Mouse (Mus musculus) small intestine, adult 2 months (tissue): ENCODE data around the gene Cfap73.

Experiments used
- CTCF ChIP-seq: fragments of 200-500 bp; IDR thresholded peaks from 2 replicates; pipeline ENCODE4 v1.5.1; 2012; ENCODE audit warnings: low read depth, mild to moderate bottlenecking, control low read depth, inconsistent platforms, low read length, moderate library complexity, mixed read lengths; ENCODE audit not compliant: insufficient replicate concordance, insufficient read length; ENCODE audit errors: extremely low read depth
- POLR2A ChIP-seq: fragments of 200-500 bp; IDR thresholded peaks from 2 replicates; pipeline ENCODE4 v1.6.1; 2012; ENCODE audit warnings: low read depth, mild to moderate bottlenecking, control low read depth, inconsistent platforms, low read length, moderate library complexity

GRCm38 (mm10) chr5:120624427-120624826 lies 9.6 kb downstream of the Cfap73 start:
- TF ChIP-seq CTCF (no peak), POLR2A (no peak)
